Mouse (Mus musculus): ENCODE measurements around the gene Ppif.

DNA sequence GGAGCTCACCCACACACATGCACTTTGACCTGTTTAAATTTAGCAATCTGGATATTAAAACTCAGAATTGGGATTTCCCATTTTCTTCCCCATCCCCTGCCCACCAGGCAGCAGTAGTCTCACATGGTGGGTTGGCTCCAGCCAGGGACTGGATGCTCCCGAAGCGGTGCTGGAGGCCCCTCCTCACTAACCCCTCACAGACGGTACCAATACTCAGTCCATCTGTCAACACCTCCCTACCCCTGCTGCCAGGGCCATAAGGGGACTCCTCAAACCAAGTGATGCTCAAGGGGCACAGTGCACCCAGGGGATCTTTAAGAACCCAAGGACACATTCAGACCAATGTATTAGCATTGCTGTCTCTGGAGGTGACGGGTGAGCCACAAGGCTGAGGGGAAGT is 16.7 kb downstream of the Ppif start:
- no peak for TF ChIP-seq CTCF (IDR thresholded peaks at IDR 0.05; ENCODE audit: borderline replicate concordance, insufficient read depth, low read length)
- TF ChIP-seq POLR2A (IDR thresholded peaks at IDR 0.05; ENCODE audit: low read depth, low read length), result no peak
